Mouse (Mus musculus): Measurements from ENCODE around the gene Rcor2.

GRCm38 (mm10) chr19:7262592-7262991, 4.5 kb upstream of the Rcor2 start:
- no peak for TF ChIP-seq CTCF (IDR thresholded peaks at IDR 0.05; ENCODE audit: borderline replicate concordance, insufficient read depth, low read length)
- no peak for TF ChIP-seq POLR2A (IDR thresholded peaks at IDR 0.05; ENCODE audit: low read depth, low read length)
